Mouse (Mus musculus) right cerebral cortex, postnatal 36 days (tissue): ENCODE measurements at regions not wholly inside any gene's neighbourhood (a gene's known extent, or its start where the extent isn't known, plus 50 kb on each side); places are given as distances from the start of the nearest gene placed in this dataset.
"Not testable (repeated sequence)": the region's sequence is repeated elsewhere in the genome, so short reads cannot be mapped to it uniquely, and the experiment has no call there.

Source experiments
- DNase-seq, 2 experiments: peaks; one replicate each; pipeline ENCODE4 v3.0.0; 2022; ENCODE audit warnings: low spot score in 2 of 2, mixed read lengths in 1 of 2

DNA sequence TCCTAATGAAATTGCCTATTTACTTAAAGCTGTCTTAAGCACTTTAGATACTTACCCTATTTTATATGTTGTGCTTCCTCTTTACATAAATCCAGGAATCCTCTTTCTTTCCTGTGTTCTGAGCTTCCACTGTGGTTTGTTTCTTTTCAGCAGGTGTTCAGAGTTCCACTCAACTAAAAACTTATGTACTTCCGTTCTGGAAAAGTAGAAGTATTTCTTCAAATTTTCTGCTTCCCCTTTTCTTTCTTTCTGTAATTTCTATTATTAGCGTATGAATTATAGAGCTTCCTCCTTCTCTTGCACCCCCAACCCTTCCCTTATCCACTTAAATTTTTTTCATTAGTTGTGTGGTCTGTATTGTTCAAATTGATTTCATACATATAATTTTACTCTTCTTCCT, 165.8 kb upstream of the Nudt12 start:
- DNase-seq, result no peak

DNA sequence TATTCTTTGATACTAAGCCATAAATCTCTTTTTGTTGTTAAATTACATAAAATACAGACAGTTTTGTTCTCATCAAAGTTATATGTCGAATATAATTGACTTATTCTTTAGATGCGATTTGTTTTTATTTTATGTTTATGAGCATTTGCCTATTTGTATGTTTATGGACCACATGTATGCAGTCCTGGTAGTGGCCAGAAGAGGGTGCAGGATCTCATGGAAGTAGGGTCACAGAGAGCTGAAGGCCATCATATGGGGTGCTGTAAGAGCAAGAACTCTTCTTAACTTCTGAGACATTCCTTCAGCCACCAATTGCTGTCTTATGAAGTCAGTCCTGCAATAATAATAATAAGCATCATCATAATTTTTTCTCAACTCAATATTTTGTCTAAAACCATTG, 143.2 kb upstream of the Nudt12 start:
- DNase-seq, result no peak

GRCm38 (mm10) chr17:59143760-59144157, 130.6 kb upstream of the Nudt12 start:
- DNase-seq, result no peak

DNA sequence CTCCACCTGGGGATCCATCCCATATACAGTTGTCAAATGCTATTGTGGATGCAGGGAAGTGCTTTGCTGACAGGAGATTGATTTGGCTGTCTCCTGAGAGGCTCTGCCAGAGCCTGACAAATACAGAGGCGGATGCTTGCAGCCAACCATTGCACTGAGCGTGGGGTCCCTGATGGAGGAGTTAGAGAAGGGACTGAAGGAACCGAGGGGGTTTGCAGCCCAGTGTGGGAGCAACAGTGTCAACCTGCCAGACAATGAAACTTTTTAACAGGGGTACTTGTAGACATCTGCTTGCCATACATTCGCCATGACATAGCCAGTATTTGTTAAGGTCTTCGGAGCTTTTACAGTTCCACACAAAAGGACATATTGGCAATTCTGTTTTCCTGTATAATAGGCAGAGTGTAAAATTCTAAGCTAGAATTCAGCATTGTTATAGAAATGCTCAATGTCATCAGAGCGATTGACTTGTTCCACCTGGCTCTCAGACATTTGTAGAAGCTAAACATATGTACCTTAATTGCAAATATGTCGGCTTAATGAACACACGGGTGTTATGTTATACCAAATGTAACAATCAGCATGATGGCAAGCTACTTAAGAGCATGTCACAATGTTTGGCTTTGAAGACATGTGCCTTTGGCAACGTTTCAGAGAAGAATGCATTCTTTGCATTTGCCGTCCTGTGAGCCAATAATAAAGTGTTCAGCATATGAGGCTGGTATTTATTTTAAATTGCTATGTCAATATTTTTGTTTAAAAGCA, 130.0 kb upstream of the Nudt12 start:
- no peak for DNase-seq

- DNase-seq, result no peak
These were observed 125.6 kb upstream of the Nudt12 start for GRCm38 (mm10) chr17:59138791-59139190.

GRCm38 (mm10) chr17:59099376-59099775, 86.2 kb upstream of the Nudt12 start:
- DNase-seq, result peak in 1 of 2 experiments; percentile 5

- DNase-seq, result not testable (repeated sequence)
These were observed 63.7 kb upstream of the Nudt12 start for GRCm38 (mm10) chr17:59076846-59077245.

- not testable (repeated sequence) for DNase-seq
These were observed 63.2 kb upstream of the Nudt12 start for GRCm38 (mm10) chr17:59076361-59076760.
